Mouse (Mus musculus) embryonic facial prominence, embryonic 14.5 days (tissue): ENCODE data around the gene Ssbp1. TPM values are rescaled to one million over a fixed set of nuclear protein-coding genes. Genes with fewer than 3 reads are reported as not detected.
A peak's percentile ranks its signal among the peaks of the same experiment; 100 is the strongest.

ENCODE experiments used
- ATAC-seq: fragments of 200-750 bp; cut with Nextera tagmentation; 2 replicates; pipeline ENCODE4 v1.8.0; 2017; ENCODE audit warnings: low read depth, moderate number of reproducible peaks, moderate TSS enrichment
- DNase-seq: peaks from one replicate; pipeline ENCODE4 v3.0.0-alpha.2; 2015; ENCODE audit warnings: low spot score
- H3K27ac ChIP-seq: fragments of 300-500 bp; sonication (generic); replicated peaks from 2 replicates; pipeline ENCODE4 v1.5.1; 2014; ENCODE audit warnings: low read depth, mild to moderate bottlenecking, low read length, moderate library complexity
- H3K27me3 ChIP-seq: fragments of 300-500 bp; sonication (generic); replicated peaks from 2 replicates; pipeline ENCODE4 v1.6.1; 2014; ENCODE audit warnings: low read length; ENCODE audit not compliant: control insufficient read depth, insufficient read depth
- H3K36me3 ChIP-seq: fragments of 300-500 bp; sonication (generic); 2 replicates; pipeline ENCODE4 v1.6.1; 2014; ENCODE audit warnings: low read length, mixed read lengths; ENCODE audit not compliant: control insufficient read depth, insufficient read depth
- H3K4me1 ChIP-seq: fragments of 300-500 bp; sonication (generic); 2 replicates; pipeline ENCODE4 v1.6.1; 2014; ENCODE audit warnings: antibody characterized with exemption, low read length; ENCODE audit not compliant: control insufficient read depth, insufficient read depth
- H3K4me2 ChIP-seq: fragments of 300-500 bp; sonication (generic); 2 replicates; pipeline ENCODE4 v1.6.1; 2014; ENCODE audit warnings: low read depth, mild to moderate bottlenecking, low read length, moderate library complexity, mixed read lengths
- H3K4me3 ChIP-seq: fragments of 300-500 bp; sonication (generic); 2 replicates; pipeline ENCODE4 v1.5.1; 2014; ENCODE audit warnings: low read depth, mild to moderate bottlenecking, low read length
- H3K9ac ChIP-seq: fragments of 300-500 bp; sonication (generic); 2 replicates; pipeline ENCODE4 v1.6.1; 2014; ENCODE audit warnings: low read depth, mild to moderate bottlenecking, low read length, moderate library complexity, mixed read lengths
- H3K9me3 ChIP-seq: fragments of 300-500 bp; sonication (generic); 2 replicates; pipeline ENCODE4 v1.6.1; 2016; ENCODE audit warnings: low read length; ENCODE audit not compliant: control insufficient read depth
- WGBS: fragments of 180-500 bp; shearing (Covaris S2); extraction: QIAGEN DNeasy Blood & Tissue Kit; methylation state at CpG from one replicate; pipeline ENCODE4 v1.1.7; 2014; 5-methylcytosine and 5-hydroxymethylcytosine counted together
- polyA plus RNA-seq: library from polyadenylated mRNA; unstranded; fragments of >200 nt; fragmentation: Nextera tagmentation; extraction: Ambion mirVana; gene quantifications from 2 replicates; pipeline ENCODE4 v1.2.1, GENCODE M21; 2014

Ssbp1 gene
- polyA plus RNA-seq, 1 experiment from 2014 or later: 128 TPM

DNA sequence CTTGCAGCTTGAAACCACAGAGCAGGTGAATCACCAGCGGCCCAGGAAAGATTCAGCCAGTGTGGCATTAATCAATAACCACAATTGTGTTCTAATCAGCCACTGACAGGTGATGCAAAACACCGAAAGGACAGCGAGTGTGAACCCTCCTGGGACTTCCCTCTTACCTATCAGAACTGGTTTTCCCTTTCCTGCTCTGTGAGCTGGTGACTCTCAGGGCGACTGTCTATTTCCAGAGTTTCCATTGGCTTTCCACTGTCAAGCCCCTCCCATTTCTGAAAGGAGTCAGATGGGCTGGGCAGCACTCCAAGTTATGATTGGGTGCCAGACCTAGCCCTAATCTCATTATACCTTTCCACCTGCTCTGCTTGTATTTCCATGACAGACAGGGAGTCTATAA, 39.8 kb upstream of the Ssbp1 start:
- DNase-seq (peak; percentile 54), ATAC-seq (peak; percentile 24; the same call in 1 of the 2 replicates)
- Histone ChIP-seq H3K9me3 (no peaks in the 10 kb centered on the region), H3K4me3 (no peak overlapping the region), H3K27me3 (no peaks in the 10 kb centered on the region), H3K9ac (no peak overlapping the region), H3K27ac (no peak overlapping the region), H3K4me1 (peaks cover 13% of the 10 kb centered on the region; the same call in 1 of the 2 replicates), H3K4me2 (no peak overlapping the region), H3K36me3 (no peaks in the 10 kb centered on the region)
- 51% methylated on average over 4 of the region's 4 CpGs for WGBS

DNA sequence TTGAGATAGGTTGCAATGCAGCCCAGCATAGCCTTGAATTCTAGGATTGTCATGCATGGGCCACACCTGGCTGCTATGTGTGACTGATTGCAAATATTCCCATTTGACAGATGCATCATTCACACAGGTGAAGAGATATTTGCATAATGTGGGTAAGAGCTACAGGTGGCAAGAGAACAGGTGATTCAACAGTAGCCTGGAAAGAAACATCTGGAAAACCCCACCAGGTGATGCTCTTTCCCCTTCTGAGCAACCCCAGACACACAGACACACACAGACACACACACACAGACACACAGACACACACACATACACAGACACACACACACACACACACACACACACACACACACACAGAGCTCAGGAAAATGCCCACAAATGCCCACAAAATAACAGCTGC, 39.3 kb upstream of the Ssbp1 start:
- Histone ChIP-seq H3K4me2 (no peak overlapping the region), H3K4me3 (no peak overlapping the region), H3K27me3 (peaks cover 3% of the 10 kb centered on the region; the same call in 1 of the 2 replicates)

DNA sequence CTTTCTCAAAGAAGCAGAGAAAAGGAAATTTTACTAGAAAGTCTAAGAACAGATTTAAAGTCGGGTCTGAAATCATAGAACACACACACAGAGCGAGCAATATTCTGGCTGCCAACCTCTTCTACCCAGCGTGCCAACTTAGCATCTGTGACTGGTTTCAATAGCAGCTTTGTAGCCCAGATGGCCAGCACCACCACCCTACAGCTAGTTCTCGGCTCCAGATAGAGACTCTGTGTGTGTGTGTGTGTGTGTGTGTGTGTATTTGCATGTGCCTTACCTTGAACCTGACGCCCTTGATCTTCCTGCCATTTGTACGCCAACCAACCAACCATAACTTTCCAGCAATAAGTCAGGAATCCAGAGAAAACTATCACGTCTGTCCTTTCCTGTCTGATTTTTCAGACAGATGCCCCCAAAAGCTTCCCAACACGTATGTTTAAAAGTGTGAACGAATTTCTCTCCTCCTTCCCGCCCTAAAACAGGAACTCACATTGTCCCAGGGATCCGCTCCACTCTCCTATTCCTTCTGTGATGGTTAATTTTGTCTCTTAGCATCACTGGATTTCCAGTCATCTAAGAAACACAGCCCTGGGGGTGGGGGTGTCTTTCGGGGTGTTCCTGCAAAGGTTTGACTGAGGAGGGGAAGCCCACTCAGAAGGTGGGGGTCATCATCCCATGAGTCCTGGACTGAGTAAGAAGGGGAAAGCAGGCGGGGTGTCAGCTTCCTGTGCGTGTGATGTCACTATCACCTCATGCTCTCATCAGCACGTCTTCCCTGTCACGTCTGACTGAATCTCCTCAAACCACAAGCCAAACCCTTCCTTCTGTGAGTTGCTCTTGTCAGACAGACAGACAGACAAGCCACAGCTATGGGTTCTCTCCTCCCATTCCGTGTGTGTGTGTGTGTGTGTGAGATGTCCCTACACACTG, 38.5 kb upstream of the Ssbp1 start:
- H3K9ac ChIP-seq: no peak overlapping the region
- no peaks in the 10 kb centered on the region for H3K9me3 ChIP-seq
- H3K4me3 ChIP-seq: no peak overlapping the region
- H3K4me1 ChIP-seq: peaks cover 16% of the 10 kb centered on the region; the same call in 1 of the 2 replicates
- DNase-seq (no peak), ATAC-seq (no peak)
- no peak overlapping the region for H3K27ac ChIP-seq
- peaks cover 4% of the 10 kb centered on the region; the same call in 1 of the 2 replicates for H3K27me3 ChIP-seq
- H3K4me2 ChIP-seq: no peak overlapping the region
- H3K36me3 ChIP-seq: no peaks in the 10 kb centered on the region
- 89% methylated on average over 17 of the region's 17 CpGs for WGBS

More for the DNA sequence above, 39.3 kb upstream of the Ssbp1 start:
- H3K27ac ChIP-seq: no peak overlapping the region
- ATAC-seq (no peak), DNase-seq (no peak)
- no peaks in the 10 kb centered on the region for H3K36me3 ChIP-seq
- no peak overlapping the region for H3K9ac ChIP-seq
- no peaks in the 10 kb centered on the region for H3K9me3 ChIP-seq
- peaks cover 16% of the 10 kb centered on the region; the same call in 1 of the 2 replicates for H3K4me1 ChIP-seq

DNA sequence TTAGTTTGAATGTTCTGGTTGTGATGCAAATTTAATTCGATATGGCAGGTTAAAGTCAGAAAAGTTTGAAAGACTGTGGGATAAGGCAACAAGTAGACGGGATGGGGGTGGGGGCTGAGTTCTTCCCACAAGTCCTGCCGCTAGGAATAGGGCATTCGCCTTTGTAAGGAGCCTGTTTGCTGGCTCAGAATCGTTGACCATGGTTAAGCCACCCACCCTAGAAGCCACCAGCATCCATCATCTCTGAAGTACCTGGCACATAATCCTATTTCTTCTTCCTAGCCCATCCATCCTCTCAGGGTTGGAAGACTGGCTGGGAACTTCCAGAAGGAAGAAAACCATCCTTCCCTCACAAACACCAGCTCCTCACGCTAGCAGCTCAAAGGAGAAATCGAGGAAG, 36.5 kb upstream of the Ssbp1 start:
- no peaks in the 10 kb centered on the region for H3K36me3 ChIP-seq
- peak overlapping the region; percentile 88 for H3K4me2 ChIP-seq
- no peak overlapping the region for H3K27ac ChIP-seq
- peak overlapping the region; percentile 80 for H3K9ac ChIP-seq
- H3K27me3 ChIP-seq: peaks cover 17% of the 10 kb centered on the region
- DNase-seq (no peak), ATAC-seq (no peak)
- peak overlapping the region; percentile 81 for H3K4me3 ChIP-seq
- WGBS: 16% methylated on average over 7 of the region's 7 CpGs
- H3K4me1 ChIP-seq: peaks cover 16% of the 10 kb centered on the region; the same call in 1 of the 2 replicates
- no peaks in the 10 kb centered on the region for H3K9me3 ChIP-seq

DNA sequence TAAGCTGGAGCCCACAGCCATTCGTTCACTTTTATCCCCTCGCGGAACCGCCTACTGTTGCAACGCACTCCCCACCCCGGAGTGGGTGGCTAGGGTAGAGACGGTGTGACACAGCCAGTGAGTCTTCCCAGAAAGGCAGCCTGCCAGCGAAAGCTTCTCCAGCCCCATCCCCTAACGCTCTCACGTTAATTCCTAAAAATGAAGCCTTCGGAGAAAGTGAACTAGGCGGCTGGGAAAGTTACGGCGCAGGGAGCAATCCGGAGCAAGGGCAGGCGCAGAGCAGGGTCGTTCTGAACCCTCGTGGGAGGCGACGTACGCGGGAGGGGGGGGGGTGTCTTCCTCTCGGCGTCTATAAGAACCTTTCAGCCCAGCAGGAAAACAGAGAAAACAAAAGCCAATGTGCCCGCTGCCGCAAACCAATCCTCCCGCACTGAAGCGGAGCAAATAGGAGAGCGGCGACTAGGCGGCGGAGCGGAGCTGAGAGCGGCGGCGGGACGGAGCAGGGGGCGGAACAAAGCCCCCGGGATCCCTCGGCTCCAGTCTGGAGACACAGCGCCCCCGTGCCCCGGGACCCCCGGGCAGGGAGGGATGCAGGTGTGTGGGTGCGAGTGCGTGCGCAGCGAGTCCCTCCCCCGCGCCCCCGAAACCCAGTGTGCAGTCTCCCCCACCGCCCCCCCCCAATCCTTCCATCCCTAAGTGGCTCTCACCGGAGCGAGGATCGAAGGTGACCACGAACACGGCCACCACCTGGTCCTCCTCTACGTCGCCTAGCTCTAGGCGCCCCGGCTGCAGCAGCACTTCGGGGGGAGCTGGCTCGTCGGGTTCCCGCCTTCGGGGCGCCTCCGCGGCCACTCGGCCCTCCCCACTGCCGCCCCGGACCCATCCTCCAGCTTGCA, 35.8 kb upstream of the Ssbp1 start:
- H3K4me2 ChIP-seq: peak overlapping the region; percentile 88
- DNase-seq: peak; percentile 52
- H3K9ac ChIP-seq: peak overlapping the region; percentile 80
- H3K27ac ChIP-seq: peak overlapping the region; percentile 58
- H3K27me3 ChIP-seq: peaks cover 22% of the 10 kb centered on the region
- H3K4me1 ChIP-seq: peaks cover 16% of the 10 kb centered on the region; the same call in 1 of the 2 replicates
- H3K9me3 ChIP-seq: no peaks in the 10 kb centered on the region
- H3K36me3 ChIP-seq: no peaks in the 10 kb centered on the region
- peak; percentile 60 for ATAC-seq
- peak overlapping the region; percentile 81 for H3K4me3 ChIP-seq
- WGBS: under 1% methylated on average over 41 of the region's 72 CpGs

DNA sequence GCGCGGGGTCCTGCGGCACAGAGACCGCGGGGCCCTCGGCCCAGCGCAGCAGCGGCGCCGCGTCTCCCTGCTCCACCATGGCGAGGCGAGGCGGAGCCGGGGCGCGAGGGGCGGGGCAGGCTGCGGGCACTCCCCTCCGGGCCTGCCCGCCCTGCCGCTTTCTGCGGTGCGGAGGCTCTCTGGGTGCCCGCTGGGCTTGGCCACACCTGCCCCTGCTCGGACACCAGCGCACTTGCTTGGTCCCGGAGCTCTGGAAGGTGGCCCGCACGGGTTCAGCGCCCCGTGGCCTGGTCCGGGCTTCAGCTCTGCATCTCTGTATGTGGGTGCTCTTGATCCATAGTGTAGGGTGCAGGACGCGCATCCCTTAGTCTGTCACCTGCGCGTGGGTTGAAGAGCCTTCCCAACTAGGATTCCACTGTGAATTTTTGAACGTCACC, 35.1 kb upstream of the Ssbp1 start, which contains the start of gene E330009J07Rik:
TSS of gene E330009J07Rik (minus strand) at position 89 of the 437 bp plus-strand sequence.
- H3K4me2 ChIP-seq: peak within 1 kb of the TSS; percentile 88
- 2% methylated on average over 14 of the region's 38 CpGs for WGBS
- ATAC-seq (peak; percentile 93), DNase-seq (peak; percentile 77)
- peaks cover 24% of the 10 kb centered on the region for H3K27me3 ChIP-seq
- peak within 1 kb of the TSS; percentile 81 for H3K4me3 ChIP-seq
- H3K27ac ChIP-seq: peak within 1 kb of the TSS; percentile 58
- peak within 1 kb of the TSS; percentile 80 for H3K9ac ChIP-seq
- no peaks in the 10 kb centered on the region for H3K9me3 ChIP-seq
- peaks cover 11% of the 10 kb centered on the region; the same call in 1 of the 2 replicates for H3K4me1 ChIP-seq
- H3K36me3 ChIP-seq: no peaks in the 10 kb centered on the region

DNA sequence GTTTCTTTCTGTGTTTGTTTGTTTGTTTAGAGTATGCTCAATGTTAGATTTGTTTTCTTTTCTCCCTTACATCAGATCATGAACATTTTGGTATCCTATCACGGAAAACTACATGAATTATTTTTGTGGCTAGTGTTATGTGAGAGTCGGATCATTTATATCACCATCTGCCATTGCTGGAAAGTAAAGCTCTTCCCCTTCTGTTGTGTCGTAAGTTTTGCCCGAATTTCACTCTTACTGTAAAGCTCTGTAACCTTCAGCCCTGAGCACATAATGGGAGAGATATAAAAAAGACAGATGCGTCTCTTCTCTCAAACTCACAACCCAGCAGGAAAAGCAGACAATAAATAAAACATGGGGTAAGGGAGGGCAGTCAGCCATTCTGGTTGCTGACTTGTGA, 32.2 kb upstream of the Ssbp1 start, which contains the start of gene Wee2:
TSS of gene Wee2 (plus strand) at position 153 of the 400 bp plus-strand sequence.
- Histone ChIP-seq H3K4me2 (no peak within 1 kb of the TSS), H3K27me3 (peaks cover 27% of the 10 kb centered on the region), H3K4me3 (no peak within 1 kb of the TSS), H3K4me1 (peaks cover 11% of the 10 kb centered on the region; the same call in 1 of the 2 replicates), H3K9ac (no peak within 1 kb of the TSS), H3K27ac (no peak within 1 kb of the TSS), H3K9me3 (no peaks in the 10 kb centered on the region), H3K36me3 (no peaks in the 10 kb centered on the region)
- 74% methylated on average over 5 of the region's 5 CpGs for whole genome bisulfite sequencing
- ATAC-seq (no peak), DNase-seq (no peak)

DNA sequence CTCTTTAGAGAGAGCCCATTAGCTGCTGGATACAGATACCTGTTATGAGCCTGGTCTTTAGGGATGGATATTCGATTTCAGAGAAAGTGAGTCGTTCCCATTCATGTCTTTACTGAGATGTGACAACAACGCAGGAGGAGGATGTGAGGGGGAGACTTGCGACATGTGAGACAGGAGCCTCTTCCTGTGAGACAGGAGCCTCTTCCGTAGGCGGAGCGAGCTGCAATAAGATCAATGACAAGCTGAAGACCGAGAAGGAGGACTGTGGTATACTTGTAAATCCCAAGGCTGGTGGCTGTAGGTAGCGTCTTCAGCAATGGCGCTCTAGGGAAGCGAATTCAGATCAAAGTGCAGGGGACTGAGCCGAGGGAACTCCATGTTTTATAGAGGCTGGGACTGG, 31.4 kb upstream of the Ssbp1 start:
- H3K9ac ChIP-seq: no peak overlapping the region
- H3K36me3 ChIP-seq: no peaks in the 10 kb centered on the region
- peaks cover 8% of the 10 kb centered on the region; the same call in 1 of the 2 replicates for H3K4me1 ChIP-seq
- H3K27me3 ChIP-seq: peaks cover 27% of the 10 kb centered on the region
- no peak overlapping the region for H3K4me2 ChIP-seq
- no peak overlapping the region for H3K4me3 ChIP-seq
- no peak overlapping the region for H3K27ac ChIP-seq
- ATAC-seq (no peak), DNase-seq (no peak)
- H3K9me3 ChIP-seq: no peaks in the 10 kb centered on the region
- 48% methylated on average over 12 of the region's 12 CpGs for WGBS
